Mouse (Mus musculus) frontal cortex, postnatal 10 days (tissue): Measurements from ENCODE around the gene Sdk1.

ENCODE experiments used
- DNase-seq, 2 experiments: peaks; one replicate each; pipeline ENCODE4 v3.0.0; 2022; ENCODE audit warnings: low spot score in 2 of 2, mixed read lengths in 1 of 2

Sdk1 gene

GRCm38 (mm10) chr5:141764111-141764510 lies 522.8 kb downstream of the Sdk1 start:
- DNase-seq, result no peak

- no peak for DNase-seq
Measured at GRCm38 (mm10) chr5:141768761-141769515, 527.6 kb downstream of the Sdk1 start.

GRCm38 (mm10) chr5:141771516-141771915 lies 530.2 kb downstream of the Sdk1 start:
- no peak for DNase-seq

- DNase-seq, result no peak
Measured at GRCm38 (mm10) chr5:141778231-141778630, 536.9 kb downstream of the Sdk1 start.

GRCm38 (mm10) chr5:141781142-141781541 lies 539.9 kb downstream of the Sdk1 start:
- DNase-seq, result no peak

- DNase-seq, result no peak
Measured at GRCm38 (mm10) chr5:141782330-141782729, 541.0 kb downstream of the Sdk1 start.

GRCm38 (mm10) chr5:141783516-141783915 lies 542.2 kb downstream of the Sdk1 start:
- DNase-seq, result no peak

- no peak for DNase-seq
Measured at GRCm38 (mm10) chr5:141793926-141794325, 552.6 kb downstream of the Sdk1 start.

GRCm38 (mm10) chr5:141823823-141824330 lies 582.6 kb downstream of the Sdk1 start:
- DNase-seq, result no peak

- DNase-seq, result no peak
Measured at GRCm38 (mm10) chr5:141824739-141825379, 583.6 kb downstream of the Sdk1 start.

GRCm38 (mm10) chr5:141835566-141835965 lies 594.3 kb downstream of the Sdk1 start:
- DNase-seq, result no peak

- no peak for DNase-seq
Measured at GRCm38 (mm10) chr5:141836892-141837455, 595.7 kb downstream of the Sdk1 start.

GRCm38 (mm10) chr5:141844701-141845100 lies 603.4 kb downstream of the Sdk1 start:
- no peak for DNase-seq

- no peak for DNase-seq
Measured at GRCm38 (mm10) chr5:141847686-141848085, 606.4 kb downstream of the Sdk1 start.

GRCm38 (mm10) chr5:141852175-141852574 lies 610.9 kb downstream of the Sdk1 start:
- no peak for DNase-seq

GRCm38 (mm10) chr5:141856447-141856846 lies 615.2 kb downstream of the Sdk1 start:
- DNase-seq, result no peak

GRCm38 (mm10) chr5:141857781-141858180 lies 616.5 kb downstream of the Sdk1 start:
- DNase-seq, result no peak

GRCm38 (mm10) chr5:141858406-141859160 lies 617.3 kb downstream of the Sdk1 start:
- DNase-seq, result no peak

GRCm38 (mm10) chr5:141866042-141866441 lies 624.8 kb downstream of the Sdk1 start:
- no peak for DNase-seq

- no peak for DNase-seq
Measured at GRCm38 (mm10) chr5:141873751-141874150, 632.5 kb downstream of the Sdk1 start.

- DNase-seq, result no peak
Measured at GRCm38 (mm10) chr5:141880661-141881060, 639.4 kb downstream of the Sdk1 start.

GRCm38 (mm10) chr5:141884111-141884647 lies 642.9 kb downstream of the Sdk1 start:
- no peak for DNase-seq
